Mouse (Mus musculus) lung, postnatal 25 days (tissue): Measurements from ENCODE around the gene Pex1.
"Not testable (repeated sequence)": the region's sequence is repeated elsewhere in the genome, so short reads cannot be mapped to it uniquely, and the experiment has no call there.

Experiments used
- DNase-seq: peaks from one replicate; pipeline ENCODE4 v3.0.0; 2022; ENCODE audit warnings: low spot score

Pex1 gene

GRCm38 (mm10) chr5:3595693-3596398 lies at the start of gene Pex1:
Gene Pex1, plus strand, starts transcription at chr5:3596066.
- DNase-seq = peak; percentile 96

- no peak for DNase-seq
These were observed 49.6 kb upstream of the Pex1 start for GRCm38 (mm10) chr5:3546226-3546625.

- no peak for DNase-seq
These were observed 44.4 kb upstream of the Pex1 start for GRCm38 (mm10) chr5:3551481-3551880.

GRCm38 (mm10) chr5:3554198-3554597 lies 41.7 kb upstream of the Pex1 start:
- no peak for DNase-seq

- DNase-seq = no peak
These were observed 24.6 kb upstream of the Pex1 start, which contains the start of gene 1700109H08Rik for GRCm38 (mm10) chr5:3571266-3571665. Gene 1700109H08Rik, plus strand, starts transcription at chr5:3571566.

GRCm38 (mm10) chr5:3574825-3575224 lies 21.0 kb upstream of the Pex1 start:
- no peak for DNase-seq

- DNase-seq = no peak
These were observed 17.9 kb upstream of the Pex1 start for GRCm38 (mm10) chr5:3577939-3578338.

- DNase-seq = no peak
These were observed 16.8 kb upstream of the Pex1 start for GRCm38 (mm10) chr5:3579066-3579465.

- peak; percentile 81 for DNase-seq
These were observed 517 bp downstream of the Pex1 start, which contains the start of gene Rbm48 for GRCm38 (mm10) chr5:3596399-3596766. Gene Rbm48, minus strand, starts transcription at chr5:3596585.

- no peak for DNase-seq
These were observed 1.3 kb downstream of the Pex1 start for GRCm38 (mm10) chr5:3597171-3597570.

- DNase-seq = no peak
These were observed 2.9 kb downstream of the Pex1 start for GRCm38 (mm10) chr5:3598766-3599165.

- DNase-seq = no peak
These were observed 4.4 kb downstream of the Pex1 start for GRCm38 (mm10) chr5:3600298-3600697.

GRCm38 (mm10) chr5:3600790-3601189 lies 4.9 kb downstream of the Pex1 start:
- no peak for DNase-seq

GRCm38 (mm10) chr5:3607114-3607513 lies 11.2 kb downstream of the Pex1 start:
- no peak for DNase-seq

- DNase-seq = no peak
These were observed 13.4 kb downstream of the Pex1 start for GRCm38 (mm10) chr5:3609241-3609640.

GRCm38 (mm10) chr5:3611835-3612234 lies 16.0 kb downstream of the Pex1 start:
- not testable (repeated sequence) for DNase-seq

- no peak for DNase-seq
These were observed 24.6 kb downstream of the Pex1 start for GRCm38 (mm10) chr5:3620486-3620885.

- no peak for DNase-seq
These were observed 34.2 kb downstream of the Pex1 start for GRCm38 (mm10) chr5:3630055-3630454.

GRCm38 (mm10) chr5:3631512-3632271 lies 35.8 kb downstream of the Pex1 start:
- no peak for DNase-seq

GRCm38 (mm10) chr5:3632285-3632684 lies 36.4 kb downstream of the Pex1 start:
- DNase-seq = no peak

GRCm38 (mm10) chr5:3633315-3633714 lies 37.4 kb downstream of the Pex1 start:
- no peak for DNase-seq

GRCm38 (mm10) chr5:3633951-3634350 lies 38.1 kb downstream of the Pex1 start:
- no peak for DNase-seq

- no peak for DNase-seq
These were observed 39.4 kb downstream of the Pex1 start for GRCm38 (mm10) chr5:3635286-3635685.
